In genomic region chr11:98871416-98871815, GRCm38 (mm10) we compare ENCODE assay signal across 16 mouse cellular contexts. TPM values are rescaled to one million over a fixed set of nuclear protein-coding genes. Genes with fewer than 3 reads are reported as not detected.
DNase-seq lines count a peak whose midpoint lies in the region; ATAC-seq and TF ChIP-seq lines count a peak whose summit lies in the region.
"Had no signal": no experiment of that assay in that cellular context is flagged by ENCODE, and none has a peak within 500 bp of the region (broad histone marks: within the 10 kb centered on the region; RNA-seq: fewer than 3 reads in every experiment).

No protein-coding gene starts in this region.

- TF ChIP-seq POLR2A in lung, adult 2 months (IDR thresholded peaks at IDR 0.05; ENCODE audit: borderline replicate concordance, extremely low read depth, low read depth, low read length), result no peak

- H3K9ac ChIP-seq in hindbrain, postnatal 0 days (replicated peaks; ENCODE audit: low read length), result no peak overlapping the region
- H3K9ac ChIP-seq in embryonic facial prominence, embryonic 13.5 days, result peak overlapping the region; percentile 17
- H3K9ac ChIP-seq: liver, embryonic 15.5 days; neural tube, embryonic 15.5 days had no signal

- no peak overlapping the region for H3K4me3 ChIP-seq in heart, embryonic 10.5 days
- H3K4me3 ChIP-seq in hindbrain, postnatal 0 days (ENCODE audit: low read length), result no peak overlapping the region
- no peak overlapping the region for H3K4me3 ChIP-seq in hindbrain, embryonic 10.5 days
- no peak overlapping the region for H3K4me3 ChIP-seq in embryonic facial prominence, embryonic 13.5 days
- no peak overlapping the region for H3K4me3 ChIP-seq in lung, adult 2 months (replicated peaks; ENCODE audit: extremely low read depth, low read depth, low read length)
- H3K4me3 ChIP-seq: liver, embryonic 15.5 days; neural tube, embryonic 15.5 days had no signal

- 59% methylated on average over 4 of the region's 4 CpGs for WGBS in heart, embryonic 10.5 days
- whole genome bisulfite sequencing in hindbrain, postnatal 0 days, result 59% methylated on average over 4 of the region's 4 CpGs
- WGBS in hindbrain, embryonic 10.5 days, result 73% methylated on average over 4 of the region's 4 CpGs
- WGBS in embryonic facial prominence, embryonic 13.5 days, result 44% methylated on average over 4 of the region's 4 CpGs
- WGBS in lung, adult 2 months, result 59% methylated on average over 4 of the region's 4 CpGs

- no peak for ATAC-seq in hindbrain, postnatal 0 days
- ATAC-seq in embryonic facial prominence, embryonic 13.5 days (ENCODE audit: insufficient number of reproducible peaks, insufficient read depth, low FRiP score, low TSS enrichment, low read depth), result no peak

- DNase-seq in heart, embryonic 10.5 days (ENCODE audit: low spot score), result no peak
- DNase-seq in heart, postnatal 25 days (ENCODE audit: low spot score), result no peak
- no peak for DNase-seq in hindbrain, postnatal 0 days (ENCODE audit: low spot score)
- no peak for DNase-seq in hindbrain, embryonic 10.5 days (ENCODE audit: low spot score)
- DNase-seq in brain, adult 2 months (ENCODE audit: low read depth, low spot score), result peak; percentile 79
- no peak for DNase-seq in lung, adult 2 months
- DNase-seq: adrenal gland, adult 8-10 months; cerebellum, postnatal 10 days; kidney, adult 11 months; kidney, postnatal 14 days; left cerebral cortex, postnatal 4 days; thymus, adult 18-20 months had no signal

- intact Hi-C loops in heart, postnatal 25 days (cut with DNase I), result no loop called here

- 0 out of 2 replicates have a peak overlapping the region, but pooled peaks have one; percentile 4 for H3K27ac ChIP-seq in heart, embryonic 10.5 days
- H3K27ac ChIP-seq in hindbrain, postnatal 0 days, result peak overlapping the region; percentile 54; the same call in 1 of the 2 replicates
- H3K27ac ChIP-seq in hindbrain, embryonic 10.5 days, result no peak overlapping the region
- peak overlapping the region; percentile 82 for H3K27ac ChIP-seq in embryonic facial prominence, embryonic 13.5 days
- H3K27ac ChIP-seq: liver, embryonic 15.5 days; neural tube, embryonic 15.5 days had no signal

- TF ChIP-seq CTCF in hindbrain, postnatal 0 days (IDR thresholded peaks at IDR 0.05; ENCODE audit: low read depth), result no peak
- TF ChIP-seq CTCF in lung, adult 2 months (IDR thresholded peaks at IDR 0.05; ENCODE audit: insufficient read depth, low read length), result no peak

- peaks cover 28% of the 10 kb centered on the region for H3K4me1 ChIP-seq in heart, embryonic 10.5 days
- peaks cover 12% of the 10 kb centered on the region for H3K4me1 ChIP-seq in hindbrain, postnatal 0 days (ENCODE audit: insufficient read depth, low read length)
- peaks cover 13% of the 10 kb centered on the region for H3K4me1 ChIP-seq in hindbrain, embryonic 10.5 days (replicated peaks)
- peaks cover 25% of the 10 kb centered on the region for H3K4me1 ChIP-seq in embryonic facial prominence, embryonic 13.5 days
- H3K4me1 ChIP-seq in lung, adult 2 months (ENCODE audit: control insufficient read depth, insufficient read depth, low read length), result peaks cover 8% of the 10 kb centered on the region

- H3K27me3 ChIP-seq in heart, embryonic 10.5 days (ENCODE audit: insufficient read depth, poor library complexity, severe bottlenecking), result no peaks in the 10 kb centered on the region
- no peaks in the 10 kb centered on the region for H3K27me3 ChIP-seq in hindbrain, postnatal 0 days (ENCODE audit: insufficient read depth, low read length)
- H3K27me3 ChIP-seq in hindbrain, embryonic 10.5 days (ENCODE audit: insufficient read depth, poor library complexity, severe bottlenecking), result no peaks in the 10 kb centered on the region
- no peaks in the 10 kb centered on the region for H3K27me3 ChIP-seq in embryonic facial prominence, embryonic 13.5 days
- H3K27me3 ChIP-seq: liver, embryonic 15.5 days; neural tube, embryonic 15.5 days had no signal

- H3K9me3 ChIP-seq in heart, embryonic 10.5 days, result no peaks in the 10 kb centered on the region
- H3K9me3 ChIP-seq in hindbrain, postnatal 0 days (ENCODE audit: low read length), result no peaks in the 10 kb centered on the region
- H3K9me3 ChIP-seq in hindbrain, embryonic 10.5 days, result no peaks in the 10 kb centered on the region
- H3K9me3 ChIP-seq in embryonic facial prominence, embryonic 13.5 days, result no peaks in the 10 kb centered on the region
- H3K9me3 ChIP-seq: G1E; liver, embryonic 15.5 days; neural tube, embryonic 15.5 days had no signal

- no peak overlapping the region for H3K4me2 ChIP-seq in hindbrain, postnatal 0 days (ENCODE audit: low read depth, low read length)
- H3K4me2 ChIP-seq in embryonic facial prominence, embryonic 13.5 days, result peak overlapping the region; percentile 27; the same call in 1 of the 2 replicates
- H3K4me2 ChIP-seq: liver, embryonic 15.5 days; neural tube, embryonic 15.5 days had no signal

- peaks cover 64% of the 10 kb centered on the region for H3K36me3 ChIP-seq in heart, embryonic 10.5 days
- no peaks in the 10 kb centered on the region for H3K36me3 ChIP-seq in hindbrain, postnatal 0 days (ENCODE audit: insufficient read depth, low read length)
- peaks cover 91% of the 10 kb centered on the region for H3K36me3 ChIP-seq in hindbrain, embryonic 10.5 days
- peaks cover 59% of the 10 kb centered on the region for H3K36me3 ChIP-seq in embryonic facial prominence, embryonic 13.5 days

RNA-seq across cellular contexts. Expression of gene Wipf2, which starts 8.0 kb away (rescaled TPM):
- 2.8 and 4.1 TPM in 2 replicates for polyA plus RNA-seq in heart, embryonic 10.5 days (2016; fragmentation: Nextera tagmentation; extraction: Ambion mirVana)
- 10 to 100 TPM in 1 of 2 experiments, 1 to 10 TPM in 1; 7.8 to 11.2 TPM for total RNA-seq in heart, postnatal 25 days (2021)
- total RNA-seq in hindbrain, postnatal 0 days (2014; rRNA removed), result 8.1 and 10.4 TPM in 2 replicates
- 3.5 and 3.7 TPM in 2 replicates for polyA plus RNA-seq in hindbrain, postnatal 0 days (2015; fragmentation: Nextera tagmentation; extraction: Ambion mirVana)
- 4.6 and 4.7 TPM in 2 replicates for polyA plus RNA-seq in hindbrain, embryonic 10.5 days (2016; fragmentation: Nextera tagmentation; extraction: Ambion mirVana)
- polyA plus RNA-seq in embryonic facial prominence, embryonic 13.5 days (2015; fragmentation: Nextera tagmentation; extraction: Ambion mirVana), result 6.3 and 6.8 TPM in 2 replicates
- polyA plus RNA-seq in lung, adult 2 months (2012; rRNA removed), result 10.1 and 14.0 TPM in 2 replicates

RNA-seq across cellular contexts. Expression of gene Rapgefl1, which starts 34.8 kb away (rescaled TPM):
- 0.78 and 0.87 TPM in 2 replicates for polyA plus RNA-seq in heart, embryonic 10.5 days (2016; fragmentation: Nextera tagmentation; extraction: Ambion mirVana)
- total RNA-seq in heart, postnatal 25 days (2021), result under 1 TPM; 0.60 to 0.78 TPM
- 29.5 and 44.1 TPM in 2 replicates for total RNA-seq in hindbrain, postnatal 0 days (2014; rRNA removed)
- polyA plus RNA-seq in hindbrain, postnatal 0 days (2015; fragmentation: Nextera tagmentation; extraction: Ambion mirVana), result 11.0 TPM in 2 replicates
- polyA plus RNA-seq in hindbrain, embryonic 10.5 days (2016; fragmentation: Nextera tagmentation; extraction: Ambion mirVana), result 1.1 and 2.2 TPM in 2 replicates
- 3.9 and 4.7 TPM in 2 replicates for polyA plus RNA-seq in embryonic facial prominence, embryonic 13.5 days (2015; fragmentation: Nextera tagmentation; extraction: Ambion mirVana)
- 3.4 and 18.4 TPM in 2 replicates for polyA plus RNA-seq in lung, adult 2 months (2012; rRNA removed)

RNA-seq across cellular contexts. Expression of gene Cdc6, which starts 36.2 kb away (rescaled TPM):
- polyA plus RNA-seq in heart, embryonic 10.5 days (2016; fragmentation: Nextera tagmentation; extraction: Ambion mirVana), result 39.3 and 47.7 TPM in 2 replicates
- total RNA-seq in heart, postnatal 25 days (2021), result under 1 TPM; 0.28 to 0.52 TPM
- total RNA-seq in hindbrain, postnatal 0 days (2014; rRNA removed), result 2.5 and 4.6 TPM in 2 replicates
- polyA plus RNA-seq in hindbrain, postnatal 0 days (2015; fragmentation: Nextera tagmentation; extraction: Ambion mirVana), result 3.0 and 3.4 TPM in 2 replicates
- polyA plus RNA-seq in hindbrain, embryonic 10.5 days (2016; fragmentation: Nextera tagmentation; extraction: Ambion mirVana), result 45.3 and 63.7 TPM in 2 replicates
- polyA plus RNA-seq in embryonic facial prominence, embryonic 13.5 days (2015; fragmentation: Nextera tagmentation; extraction: Ambion mirVana), result 26.9 and 31.5 TPM in 2 replicates
- polyA plus RNA-seq in lung, adult 2 months (2012; rRNA removed), result 0.16 and 0.25 TPM in 2 replicates

RNA-seq across cellular contexts. Expression of gene Rara, which starts 56.2 kb away (rescaled TPM):
- polyA plus RNA-seq in heart, embryonic 10.5 days (2016; fragmentation: Nextera tagmentation; extraction: Ambion mirVana), result 30.4 and 36.9 TPM in 2 replicates
- 10 to 100 TPM; 11.8 TPM for total RNA-seq in heart, postnatal 25 days (2021)
- 16.9 and 19.2 TPM in 2 replicates for total RNA-seq in hindbrain, postnatal 0 days (2014; rRNA removed)
- polyA plus RNA-seq in hindbrain, postnatal 0 days (2015; fragmentation: Nextera tagmentation; extraction: Ambion mirVana), result 8.1 and 9.5 TPM in 2 replicates
- polyA plus RNA-seq in hindbrain, embryonic 10.5 days (2016; fragmentation: Nextera tagmentation; extraction: Ambion mirVana), result 28.4 and 53.7 TPM in 2 replicates
- polyA plus RNA-seq in embryonic facial prominence, embryonic 13.5 days (2015; fragmentation: Nextera tagmentation; extraction: Ambion mirVana), result 39.4 and 44.7 TPM in 2 replicates
- 59.0 and 62.2 TPM in 2 replicates for polyA plus RNA-seq in lung, adult 2 months (2012; rRNA removed)
